Mouse (Mus musculus) kidney, postnatal 14 days (tissue): Measurements from ENCODE around the gene Parp3.

ENCODE experiments used
- DNase-seq: peaks from one replicate; pipeline ENCODE4 v3.0.0; 2022; ENCODE audit warnings: mixed read lengths

The Parp3 gene

DNA sequence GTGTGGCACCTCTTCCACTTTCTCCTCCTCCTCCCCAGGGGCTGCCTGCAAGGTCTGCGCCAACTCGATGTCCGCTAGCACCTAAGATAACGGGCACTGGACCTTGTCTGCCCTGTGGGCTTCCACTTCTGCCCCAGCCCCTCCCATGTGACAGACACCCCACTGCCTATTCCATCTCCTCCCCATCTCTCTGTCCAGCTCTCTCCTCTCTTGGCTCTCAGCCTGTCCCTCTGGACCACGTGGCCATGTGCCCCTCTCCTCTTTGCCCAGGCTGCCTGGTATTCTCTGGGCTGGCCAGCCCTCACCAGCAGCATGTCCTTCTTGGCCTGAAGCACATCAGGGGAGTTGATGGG is 3.0 kb downstream of the Parp3 start:
- no peak for DNase-seq

DNA sequence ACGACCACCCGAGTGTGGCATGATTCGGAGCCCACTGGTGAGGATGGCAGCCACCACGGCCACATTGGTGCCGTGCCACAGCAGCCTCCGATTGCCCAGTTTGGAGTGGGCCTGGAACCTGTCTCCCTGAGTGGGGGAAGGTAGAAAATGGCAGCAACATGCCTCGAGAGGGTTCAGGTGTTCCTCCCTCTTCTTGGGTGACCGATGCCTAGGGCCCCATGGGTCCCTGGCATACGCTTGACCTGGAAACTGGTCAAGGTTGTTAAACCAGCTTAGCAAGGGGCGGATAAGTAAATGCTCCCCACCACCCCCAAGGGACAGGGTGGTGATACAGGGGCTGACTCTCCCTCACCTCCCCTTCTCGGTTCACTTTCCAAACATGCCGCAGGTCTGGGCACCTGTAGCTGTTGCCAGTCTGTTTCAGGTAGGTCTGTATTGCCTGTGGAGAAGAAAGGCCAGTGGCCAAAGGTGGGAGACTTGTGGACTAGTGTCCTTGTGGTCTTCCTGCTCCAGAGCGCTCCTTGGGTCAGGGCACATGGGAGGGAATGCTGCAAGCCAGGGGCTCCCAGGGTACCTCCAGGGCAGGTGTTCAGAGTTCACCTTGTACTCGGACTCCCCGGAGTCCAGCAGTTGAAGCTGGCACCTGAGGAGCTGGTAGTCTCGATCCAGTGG is 3.5 kb downstream of the Parp3 start:
- DNase-seq = peak; percentile 55

DNA sequence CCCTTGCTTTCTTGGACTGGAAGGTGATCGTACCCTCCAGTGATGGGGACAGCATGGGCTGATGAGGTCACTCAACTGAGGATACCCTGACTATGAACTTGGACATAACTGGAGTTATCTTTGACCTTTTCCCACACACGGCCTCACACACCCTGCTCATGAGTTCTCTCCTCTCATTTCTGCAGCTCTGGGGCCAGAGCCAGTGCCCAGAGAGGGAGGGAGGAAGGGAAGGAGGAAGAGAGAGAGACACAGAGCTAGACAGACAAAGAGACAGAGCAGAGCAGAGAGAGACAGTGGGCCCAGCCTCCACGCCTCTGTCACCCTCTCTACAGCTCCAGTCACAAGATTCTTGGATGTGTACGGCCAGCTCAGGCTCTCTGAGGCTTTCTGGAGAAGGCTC is 4.4 kb downstream of the Parp3 start:
- no peak for DNase-seq

DNA sequence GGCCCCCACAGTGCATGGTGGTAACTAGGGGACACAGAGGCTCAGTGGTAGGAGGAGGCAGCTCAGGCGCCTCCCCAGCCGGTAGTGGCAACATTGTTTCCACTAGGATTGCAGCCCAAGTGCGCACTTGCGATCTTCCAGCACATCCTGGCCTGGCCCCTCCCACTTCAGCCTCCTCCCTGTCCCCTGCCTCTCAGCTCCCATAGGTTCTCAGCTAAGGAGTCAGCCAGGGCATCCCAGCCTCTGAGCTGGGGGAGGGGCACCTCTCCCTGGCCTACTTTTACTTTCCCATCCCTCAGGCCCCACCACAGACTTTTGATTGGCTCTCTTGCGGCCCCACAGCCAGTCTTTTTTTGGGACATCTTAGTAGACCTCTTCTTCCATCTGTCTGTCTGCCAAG is 4.9 kb downstream of the Parp3 start:
- DNase-seq = peak; percentile 80

DNA sequence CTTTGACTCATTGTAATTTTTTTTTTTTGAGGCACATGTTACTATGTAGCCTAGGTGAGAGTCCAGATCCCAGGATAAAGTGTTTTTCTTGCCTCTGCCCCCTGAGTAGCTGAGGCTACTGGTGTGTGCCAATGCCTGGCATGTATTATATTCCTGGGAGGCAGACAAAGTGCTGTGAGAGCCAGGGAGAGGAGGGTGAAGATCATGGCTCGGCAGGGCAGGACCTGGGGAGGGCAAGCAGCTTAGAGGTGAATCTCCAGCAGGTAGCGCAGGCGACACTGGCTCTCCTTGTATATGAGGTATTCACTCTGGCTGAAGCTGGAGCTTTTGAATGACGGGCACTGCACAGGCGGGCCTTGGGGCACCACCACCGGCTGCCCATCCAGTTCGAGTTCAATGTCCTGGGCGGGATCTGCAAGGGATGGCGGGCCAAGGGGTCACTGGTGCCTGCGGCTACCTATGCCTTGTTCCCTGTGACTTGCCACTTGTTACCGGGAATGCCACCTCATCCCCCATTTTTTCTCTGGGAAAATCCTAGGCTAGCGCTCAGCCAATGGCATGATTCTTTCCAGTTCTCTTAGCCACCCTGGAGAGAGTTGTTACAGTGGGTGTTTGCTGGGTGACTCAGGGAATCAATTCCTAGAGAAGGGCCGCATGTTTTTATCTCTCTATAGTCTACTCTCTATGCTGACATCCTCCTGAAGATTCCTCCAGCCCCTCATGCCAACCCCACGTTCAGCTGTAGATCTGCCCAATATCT is 5.6 kb downstream of the Parp3 start:
- DNase-seq = no peak

DNA sequence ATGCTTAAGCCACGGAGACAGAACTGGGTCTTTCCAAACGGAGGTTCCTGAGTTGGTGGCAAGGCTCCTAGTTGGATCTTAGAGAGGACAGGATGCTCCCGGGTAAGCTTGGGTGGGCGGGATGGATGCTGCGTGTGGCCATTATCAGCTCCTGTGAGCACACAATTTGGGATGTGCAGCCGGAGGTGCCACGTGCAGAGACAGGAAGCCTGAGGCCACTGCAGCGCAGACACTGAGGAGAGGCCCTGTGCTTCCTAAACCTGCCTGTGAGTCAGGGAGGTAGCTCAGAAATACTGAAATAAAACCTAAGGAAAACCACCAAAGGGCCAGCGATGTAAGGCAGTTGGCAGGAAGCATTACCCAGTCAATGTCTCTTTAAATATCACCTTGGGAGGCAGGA is 7.0 kb downstream of the Parp3 start:
- DNase-seq = no peak

DNA sequence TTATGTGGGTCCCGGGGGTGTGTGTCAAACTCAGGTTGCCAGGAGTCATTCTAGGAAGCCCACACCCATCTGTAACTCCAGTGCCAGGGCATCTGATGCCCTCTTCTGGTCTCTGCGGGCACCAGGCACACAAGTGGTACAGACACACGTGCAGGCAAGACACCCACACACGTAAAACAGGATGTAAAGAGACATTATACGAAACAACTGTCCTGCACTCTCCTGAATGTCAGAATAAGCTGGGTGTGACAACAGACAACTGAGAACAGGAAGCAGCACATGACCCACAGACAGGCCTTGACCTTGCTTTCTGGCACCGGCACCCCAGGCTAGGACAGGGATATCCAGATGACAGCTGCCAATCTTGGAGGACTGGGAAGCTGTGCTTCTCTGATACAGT is 7.4 kb downstream of the Parp3 start:
- no peak for DNase-seq

DNA sequence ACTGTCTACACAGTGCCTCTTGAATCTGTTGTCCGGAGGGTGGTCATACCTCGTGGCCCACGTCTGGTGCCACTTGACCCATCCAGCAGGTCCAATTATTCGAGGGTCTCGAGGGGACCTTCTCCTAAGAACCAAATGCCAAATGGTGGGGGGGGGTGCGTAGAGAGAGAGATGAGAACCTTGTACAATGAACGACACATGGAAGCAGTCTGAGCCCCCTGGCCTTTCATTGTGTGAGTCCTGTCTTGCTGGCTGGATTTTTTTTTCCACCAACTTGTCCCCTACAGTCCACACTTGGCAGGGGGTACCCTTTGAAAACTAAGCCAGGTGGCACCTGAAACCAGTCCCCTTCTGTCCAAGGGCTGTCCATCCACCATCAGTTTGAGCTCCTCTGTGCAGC is 9.0 kb downstream of the Parp3 start:
- DNase-seq = no peak

DNA sequence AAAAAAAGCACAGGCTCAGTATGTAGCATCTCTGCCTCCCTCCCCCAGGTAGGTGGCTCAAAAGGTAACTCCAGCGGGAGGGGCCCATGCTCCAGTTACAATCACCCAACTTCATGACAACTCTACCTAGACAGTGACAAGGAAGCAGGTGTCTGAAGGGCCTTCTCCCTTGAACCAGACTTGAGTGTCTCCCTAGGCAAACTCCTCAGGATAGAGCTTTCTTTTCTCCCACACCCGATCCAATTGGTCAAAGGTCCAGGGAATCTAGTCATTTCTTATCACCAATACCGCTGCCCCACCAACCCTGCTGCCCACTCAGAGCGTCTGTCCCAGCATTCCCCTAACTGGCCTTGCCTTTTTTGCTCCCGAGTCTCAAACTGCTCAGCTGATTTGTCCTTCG is 10.0 kb downstream of the Parp3 start:
- DNase-seq = no peak

DNA sequence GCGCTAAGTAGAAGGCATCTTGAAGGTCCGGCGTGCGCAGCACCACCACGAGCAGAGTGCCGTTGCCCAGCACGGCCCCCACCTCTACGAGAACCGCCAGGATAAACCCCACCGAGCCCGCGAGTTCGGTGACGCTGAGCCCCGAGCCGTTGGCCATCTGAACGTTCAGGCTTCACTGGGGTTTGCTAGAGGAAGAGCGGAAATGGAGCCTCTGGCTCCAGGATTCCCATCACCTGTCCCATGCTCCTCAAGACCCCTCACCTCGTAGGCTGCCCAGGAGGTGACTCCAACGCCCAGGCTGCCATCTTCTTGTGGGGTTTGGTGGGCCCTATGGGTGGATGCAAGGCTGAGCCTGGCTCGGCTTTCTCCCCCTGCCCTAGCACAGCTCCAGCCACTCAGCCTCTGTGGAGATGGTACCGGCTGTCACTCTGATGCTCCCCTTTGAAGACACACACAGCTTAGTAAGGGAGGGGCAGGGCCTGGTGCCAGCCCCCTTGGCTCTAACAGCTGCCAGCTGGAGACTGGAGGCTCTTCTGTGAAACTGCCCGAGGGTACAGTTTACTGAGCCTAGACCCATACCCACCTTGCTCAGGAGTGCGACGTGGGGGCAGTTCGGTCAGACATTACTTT is 11.1 kb downstream of the Parp3 start, which contains the start of gene Gpr62:
Gene Gpr62, minus strand, starts transcription at position 368 of the 630 bp plus-strand sequence.
- DNase-seq = no peak

DNA sequence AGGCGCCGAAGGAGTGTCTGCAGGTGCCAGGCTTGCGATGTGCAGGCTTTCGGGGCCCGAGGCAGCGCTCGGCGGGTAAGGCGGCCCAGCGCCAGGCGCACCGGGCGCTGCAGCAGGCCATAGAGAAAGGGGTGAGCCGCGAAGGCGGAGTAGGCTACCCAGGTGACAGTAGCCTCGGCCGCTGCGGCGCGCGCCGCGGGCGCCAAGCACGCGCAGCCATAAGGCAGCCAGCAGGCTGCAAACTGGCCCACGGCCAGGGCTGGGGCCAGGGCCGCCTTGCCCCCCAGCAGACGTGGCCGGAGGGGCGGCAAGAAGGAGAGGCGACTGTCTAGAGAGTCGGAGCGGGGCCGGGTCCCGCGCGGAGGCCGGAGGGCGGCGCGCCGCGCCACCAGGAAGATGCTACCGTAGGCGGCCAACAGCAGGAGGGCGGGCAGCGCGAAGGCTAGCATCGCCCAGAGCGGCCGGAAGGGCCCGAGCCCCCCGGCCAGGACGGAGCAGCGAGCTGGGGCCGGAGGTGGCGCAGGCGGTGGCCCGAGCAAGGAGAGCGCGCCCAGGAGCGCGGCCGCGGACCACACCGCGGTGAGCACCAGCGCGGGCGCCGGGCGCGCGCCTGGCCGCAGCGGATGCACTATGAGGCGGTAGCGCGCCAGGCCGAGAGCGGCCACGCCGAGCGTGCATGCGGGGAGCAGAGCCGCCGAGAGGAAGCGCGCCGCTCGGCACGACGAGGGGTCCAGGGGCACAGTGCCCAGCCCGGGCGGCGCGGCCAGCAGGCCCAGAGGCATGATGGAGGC is 11.8 kb downstream of the Parp3 start:
- peak; percentile 74 for DNase-seq

DNA sequence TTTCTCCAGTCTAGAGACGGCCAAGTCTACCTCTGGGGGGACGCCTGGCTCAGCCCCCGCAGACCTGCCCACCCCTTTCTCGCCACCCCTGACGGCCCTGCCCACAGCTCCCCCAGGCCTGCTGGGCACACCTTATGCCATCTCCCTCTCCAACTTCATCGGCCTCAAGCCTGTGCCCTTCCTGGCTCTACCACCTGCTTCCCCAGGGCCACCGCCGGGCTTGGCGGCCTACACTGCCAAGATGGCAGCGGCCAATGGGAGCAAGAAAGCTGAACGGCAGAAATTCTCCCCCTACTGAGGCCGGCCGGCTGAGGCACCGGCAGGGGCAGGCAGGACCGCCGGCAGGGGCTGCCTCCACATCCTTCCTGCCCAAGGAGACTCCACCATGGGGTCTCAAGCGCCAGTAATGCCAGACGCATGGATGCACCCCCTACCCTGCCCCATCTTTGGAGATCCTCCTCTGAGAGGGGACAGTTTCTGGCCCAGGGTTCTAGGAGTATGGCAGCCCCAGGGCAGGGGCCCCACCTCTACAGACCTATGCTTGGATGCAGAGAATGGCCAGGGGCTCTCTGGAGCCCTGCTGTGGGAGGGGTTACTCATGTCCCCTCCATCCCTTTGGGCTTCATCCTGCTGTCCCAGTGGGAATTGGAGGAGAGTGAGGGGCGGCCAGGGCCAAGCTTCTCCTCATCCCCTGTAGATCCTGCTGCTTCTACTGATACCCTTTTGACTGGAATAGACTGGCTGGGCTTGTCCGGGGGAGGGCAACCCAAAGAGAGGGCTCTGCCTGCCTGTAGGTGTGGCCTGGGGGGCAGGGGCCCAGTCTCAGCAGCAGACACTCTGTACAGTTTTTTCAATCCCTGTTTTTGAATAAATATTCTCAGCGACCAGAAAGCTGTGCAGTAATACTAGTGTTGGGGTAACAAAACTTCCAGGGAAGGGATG is 13.4 kb downstream of the Parp3 start:
- no peak for DNase-seq

DNA sequence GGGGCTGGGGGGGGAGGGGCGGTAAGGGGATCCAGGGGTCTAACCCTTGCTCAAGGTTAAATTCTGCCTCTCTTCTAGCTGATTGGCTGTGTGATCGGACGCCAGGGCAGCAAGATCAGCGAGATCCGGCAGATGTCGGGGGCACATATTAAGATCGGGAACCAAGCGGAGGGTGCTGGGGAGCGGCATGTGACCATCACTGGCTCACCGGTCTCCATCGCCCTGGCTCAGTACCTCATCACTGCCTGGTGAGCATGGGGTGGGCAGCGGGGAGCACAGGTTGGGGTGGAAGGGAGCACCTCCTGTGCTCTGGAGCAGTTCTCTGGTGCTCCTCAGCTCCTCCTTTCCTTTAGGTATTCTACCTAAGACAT is 14.3 kb downstream of the Parp3 start:
- DNase-seq = no peak

DNA sequence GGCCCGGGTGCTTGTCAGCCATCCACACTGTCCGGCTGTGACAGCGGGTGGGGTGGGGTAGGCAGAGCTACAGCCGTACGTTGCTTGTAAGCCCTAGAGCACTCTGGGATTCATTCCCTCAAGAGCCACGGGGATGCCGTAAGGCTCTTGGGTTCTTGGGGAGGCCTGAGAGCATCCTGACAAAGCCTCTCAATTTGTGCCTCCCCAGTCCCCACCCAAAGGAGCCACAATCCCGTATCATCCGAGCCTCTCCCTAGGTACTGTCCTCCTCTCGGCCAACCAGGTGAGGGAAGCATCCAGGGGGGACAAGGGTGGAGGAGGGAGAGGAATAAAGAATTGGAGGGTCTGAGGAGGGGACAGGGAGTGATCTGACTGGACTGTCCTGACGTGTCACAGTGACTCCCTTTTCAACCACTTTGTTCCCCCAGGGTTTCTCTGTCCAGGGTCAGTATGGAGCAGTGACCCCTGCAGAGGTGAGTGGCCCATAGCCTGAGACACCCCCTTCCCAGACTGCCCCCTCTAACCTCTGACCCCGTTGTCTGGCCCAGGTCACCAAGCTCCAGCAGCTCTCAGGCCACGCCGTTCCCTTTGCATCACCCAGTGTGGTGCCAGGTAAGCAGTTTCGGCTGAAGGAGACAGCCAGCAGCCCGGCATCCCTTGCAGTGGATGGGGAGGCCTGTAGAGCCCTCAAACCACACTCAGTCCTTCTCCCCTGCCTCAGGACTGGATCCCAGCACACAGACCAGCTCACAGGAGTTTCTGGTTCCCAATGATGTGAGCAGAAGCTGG is 14.9 kb downstream of the Parp3 start:
- DNase-seq = no peak

DNA sequence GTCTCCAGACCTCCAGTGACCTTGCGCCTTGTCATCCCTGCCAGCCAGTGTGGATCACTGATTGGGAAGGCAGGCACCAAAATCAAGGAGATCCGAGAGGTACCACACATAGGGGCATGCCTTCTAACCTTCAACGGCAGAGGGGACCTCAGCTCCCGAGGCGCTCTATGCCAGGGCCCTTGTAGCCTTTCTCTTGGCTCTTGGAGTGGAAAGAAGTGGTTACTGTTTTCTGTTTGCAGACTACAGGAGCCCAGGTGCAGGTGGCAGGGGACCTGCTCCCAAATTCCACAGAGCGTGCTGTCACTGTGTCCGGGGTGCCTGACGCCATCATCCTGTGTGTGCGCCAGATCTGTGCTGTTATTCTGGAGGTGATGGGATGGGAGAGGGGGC is 15.7 kb downstream of the Parp3 start:
- DNase-seq = no peak

DNA sequence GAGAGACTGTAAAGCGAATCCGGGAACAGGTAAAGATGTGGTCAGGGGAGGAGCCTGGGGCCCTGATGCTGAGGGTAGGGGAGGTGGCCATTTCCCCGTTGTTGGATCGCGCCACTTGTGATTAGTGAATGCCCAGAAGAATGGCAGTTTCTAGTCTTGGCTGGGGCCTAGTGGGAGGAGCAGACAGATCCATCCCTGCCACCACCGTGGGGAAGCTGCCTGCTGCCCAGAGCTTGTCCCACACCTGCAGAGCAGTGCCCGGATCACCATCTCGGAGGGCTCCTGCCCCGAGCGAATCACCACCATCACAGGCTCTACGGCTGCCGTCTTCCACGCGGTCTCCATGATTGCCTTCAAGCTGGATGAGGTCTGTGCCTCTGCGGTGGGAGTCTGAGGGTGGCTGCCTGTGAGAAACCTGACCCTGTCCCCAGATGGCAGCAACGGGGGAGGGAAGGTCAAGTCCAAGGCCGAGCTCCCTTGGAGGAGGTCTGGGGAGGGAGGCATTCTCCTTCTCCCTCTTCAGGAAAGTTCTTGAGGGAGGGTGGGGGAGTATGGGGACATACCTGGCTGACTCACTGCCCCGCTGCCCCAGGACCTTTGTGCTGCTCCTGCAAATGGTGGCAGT is 16.2 kb downstream of the Parp3 start:
- no peak for DNase-seq

DNA sequence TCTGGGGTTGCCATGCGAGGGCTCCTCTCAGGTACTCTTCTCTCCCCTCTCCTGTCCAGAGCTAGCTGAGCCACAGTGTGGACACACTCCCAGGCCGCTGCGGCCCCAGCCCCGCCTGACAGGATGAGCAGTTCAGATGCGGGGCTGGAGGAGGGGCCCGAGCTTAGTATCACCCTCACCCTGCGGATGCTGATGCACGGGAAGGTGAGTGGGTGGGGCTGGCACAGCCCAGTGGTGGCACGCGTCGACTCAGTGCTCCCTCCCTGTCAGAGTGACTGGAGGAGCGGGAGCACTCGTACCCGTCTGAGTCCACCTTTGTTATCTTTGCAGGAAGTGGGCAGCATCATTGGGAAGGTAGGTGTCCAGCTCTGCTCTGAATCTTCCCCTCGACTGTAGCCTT is 16.8 kb downstream of the Parp3 start:
- no peak for DNase-seq

DNA sequence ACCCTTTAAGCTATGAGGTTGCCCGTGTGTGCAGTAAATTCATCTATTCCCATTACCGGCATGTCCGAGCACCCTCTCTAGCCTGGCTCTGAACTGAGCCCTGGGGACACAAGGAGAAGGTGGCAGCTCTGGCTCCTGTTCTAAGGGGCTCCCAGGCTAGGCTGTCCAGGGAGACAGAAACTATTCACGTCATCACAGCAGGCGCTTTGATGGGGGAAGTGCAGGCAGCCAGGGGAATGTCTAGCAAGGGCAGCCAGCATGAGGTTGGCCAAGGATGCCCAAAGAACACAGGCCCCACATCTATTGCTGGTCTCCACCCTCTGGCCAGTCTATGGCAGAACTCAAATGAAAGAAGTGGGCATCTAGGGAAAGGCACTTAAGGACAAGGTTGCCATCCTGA is 18.8 kb downstream of the Parp3 start:
- no peak for DNase-seq

DNA sequence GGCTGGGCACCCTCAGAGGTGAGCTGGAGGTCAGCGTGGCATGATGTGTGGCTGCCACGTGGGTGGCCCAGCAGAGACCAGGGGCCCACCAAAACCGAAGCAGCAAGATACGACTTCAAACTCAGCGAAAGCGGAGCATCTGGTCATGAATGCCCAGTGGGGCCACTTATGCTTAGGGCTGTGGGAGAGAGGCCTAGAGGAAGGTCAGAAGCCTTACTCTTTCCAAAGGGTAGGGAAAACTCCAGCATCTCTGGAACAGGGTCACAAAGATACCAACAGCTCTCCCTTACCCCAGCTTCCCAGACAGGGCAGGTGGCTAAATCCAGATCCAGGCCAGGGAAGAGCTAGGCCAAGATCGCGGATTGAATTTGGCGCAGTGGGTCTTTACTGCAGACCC is 19.6 kb downstream of the Parp3 start:
- DNase-seq = no peak

DNA sequence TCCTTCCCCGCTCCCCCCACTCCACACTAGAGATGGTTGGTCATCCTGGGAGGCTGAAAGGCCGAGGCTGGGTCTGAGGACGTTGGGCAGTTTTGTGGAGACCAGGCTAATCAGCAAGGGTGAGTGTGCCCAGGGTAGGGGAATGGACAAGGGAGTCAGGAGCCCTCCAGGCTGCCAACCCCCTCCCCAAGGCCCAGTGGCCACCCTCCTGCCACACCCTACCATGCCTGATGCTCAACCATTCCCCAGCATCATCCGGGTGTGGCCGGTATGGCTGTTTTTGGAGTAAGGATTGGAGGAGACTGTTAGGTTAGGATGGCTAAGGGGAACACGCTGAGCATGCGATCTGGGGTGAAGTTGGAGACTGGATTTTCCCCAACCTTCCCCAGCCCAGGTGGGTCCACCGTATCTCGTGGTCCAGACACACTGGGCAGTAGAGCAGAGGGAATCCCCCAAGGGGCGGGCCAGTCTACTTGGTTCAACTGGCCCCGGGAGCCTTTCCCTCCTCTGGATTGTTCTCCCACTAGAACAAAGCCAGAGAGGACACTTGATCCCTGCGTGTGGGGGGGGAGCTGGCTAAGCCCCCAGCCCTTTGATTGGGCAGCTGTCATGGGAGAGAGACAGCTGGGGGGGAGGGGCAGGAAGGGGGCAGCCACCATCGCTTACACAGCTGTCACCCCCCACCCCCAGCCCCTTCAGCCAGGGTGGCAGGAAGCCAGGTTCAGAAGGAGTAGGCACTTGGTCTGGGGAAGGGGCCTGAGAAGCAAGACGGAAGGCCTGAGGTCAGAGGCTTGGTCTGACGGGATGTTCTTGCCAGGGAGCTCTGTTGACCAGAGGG is 20.2 kb downstream of the Parp3 start:
- no peak for DNase-seq
